Mouse (Mus musculus) CH12.LX (cell line): ENCODE results near the gene Kcnn3. TPM values are rescaled to one million over a fixed set of nuclear protein-coding genes. Genes with fewer than 3 reads are reported as not detected.

ENCODE experiments used
- DNase-seq: peaks from one replicate; pipeline ENCODE4 v3.0.0-alpha.2; 2013; ENCODE audit errors: extremely low read depth
- H3K27ac ChIP-seq: 2 replicates; pipeline ENCODE4 v1.5.1; 2012; ENCODE audit warnings: low read depth, mild to moderate bottlenecking, control low read depth, moderate library complexity; ENCODE audit not compliant: insufficient read depth
- H3K27me3 ChIP-seq: replicated peaks from 2 replicates; pipeline ENCODE3; 2012; ENCODE audit warnings: inconsistent platforms
- H3K36me3 ChIP-seq, 2 experiments: replicated peaks in 1 of 2; 2 replicates each; pipeline versions ENCODE3 to v1.6.1; 2012; ENCODE audit warnings: inconsistent platforms in 1 of 2, low read length in 1 of 2, mild to moderate bottlenecking in 1 of 2, mixed read lengths in 1 of 2, moderate library complexity in 1 of 2; ENCODE audit not compliant: control insufficient read depth in 1 of 2, insufficient read depth in 1 of 2
- H3K4me1 ChIP-seq, 2 experiments: 2 replicates each; pipeline ENCODE4 v1.6.1; 2012; ENCODE audit warnings: inconsistent platforms in 1 of 2, moderate library complexity in 1 of 2; ENCODE audit not compliant: insufficient read depth in 2 of 2, control insufficient read depth in 1 of 2
- H3K4me2 ChIP-seq: 2 replicates; pipeline ENCODE4 v1.6.1; 2012; ENCODE audit warnings: low read depth, mild to moderate bottlenecking, control low read depth; ENCODE audit not compliant: poor library complexity, insufficient read depth, severe bottlenecking
- H3K4me3 ChIP-seq, 3 experiments: fragments of 150-350 bp in 1 of 3; sonication (generic) in 1 of 3; replicated peaks in 1 of 3; 2 replicates each; pipeline versions ENCODE3 to v1.5.1; 2011 to 2012; ENCODE audit warnings: low read depth in 2 of 3, low read length in 2 of 3, mild to moderate bottlenecking in 2 of 3, moderate library complexity in 2 of 3, control low read depth in 1 of 3, improper control_type of control experiment in 1 of 3, inconsistent platforms in 1 of 3, mixed read lengths in 1 of 3; ENCODE audit not compliant: poor library complexity in 1 of 3
- H3K79me2 ChIP-seq: replicated peaks from 2 replicates; pipeline ENCODE4 v1.6.1; 2012; ENCODE audit warnings: mild to moderate bottlenecking, moderate library complexity; ENCODE audit not compliant: control insufficient read depth, poor library complexity, insufficient read depth, severe bottlenecking; ENCODE audit errors: extremely low read depth
- H3K9ac ChIP-seq: 2 replicates; pipeline ENCODE4 v1.6.1; 2012; ENCODE audit warnings: low read depth, mild to moderate bottlenecking, control low read depth, moderate library complexity; ENCODE audit not compliant: insufficient read depth
- H3K9me3 ChIP-seq: replicated peaks from 2 replicates; pipeline ENCODE3; 2012; ENCODE audit warnings: low read length, inconsistent platforms, mixed read lengths
- CTCF ChIP-seq, 2 experiments: IDR thresholded peaks in 1 of 2; conservative IDR thresholded peaks in 1 of 2; 2 replicates each; pipeline ENCODE4 v1.5.1; 2011 to 2012; ENCODE audit warnings: low read depth in 2 of 2, low read length in 2 of 2, improper control_type of control experiment in 1 of 2, inconsistent platforms in 1 of 2, mild to moderate bottlenecking in 1 of 2, moderate library complexity in 1 of 2
- E2F4 ChIP-seq: IDR thresholded peaks from 2 replicates; pipeline ENCODE4 v1.6.1; 2011; ENCODE audit warnings: low read depth, low read length, improper control_type of control experiment; ENCODE audit not compliant: insufficient replicate concordance
- EP300 ChIP-seq: IDR thresholded peaks from 2 replicates; pipeline ENCODE4 v1.6.1; 2011; ENCODE audit warnings: low read length, improper control_type of control experiment
- GABPA ChIP-seq: IDR thresholded peaks from 2 replicates; pipeline ENCODE4 v1.6.1; 2012; ENCODE audit warnings: low read depth, low read length, improper control_type of control experiment, inconsistent platforms; ENCODE audit not compliant: insufficient replicate concordance
- JUN ChIP-seq: IDR thresholded peaks from 2 replicates; pipeline ENCODE4 v1.6.1; 2011; ENCODE audit warnings: low read depth, mild to moderate bottlenecking, low read length, improper control_type of control experiment, moderate library complexity; ENCODE audit not compliant: insufficient read depth
- KAT2A ChIP-seq: IDR thresholded peaks from 2 replicates; pipeline ENCODE4 v1.6.1; 2012; ENCODE audit warnings: low read length, improper control_type of control experiment, inconsistent platforms; ENCODE audit not compliant: insufficient replicate concordance
- MAX ChIP-seq: IDR thresholded peaks from 2 replicates; pipeline ENCODE4 v1.6.1; 2011; ENCODE audit warnings: low read length, improper control_type of control experiment
- MXI1 ChIP-seq: IDR thresholded peaks from 2 replicates; pipeline ENCODE4 v1.6.1; 2011; ENCODE audit warnings: mild to moderate bottlenecking, low read depth, low read length, improper control_type of control experiment
- NELFE ChIP-seq: IDR thresholded peaks from 2 replicates; pipeline ENCODE4 v1.6.1; 2011; ENCODE audit warnings: low read depth, low read length, improper control_type of control experiment
- PAX5 ChIP-seq: IDR thresholded peaks from 2 replicates; pipeline ENCODE4 v1.6.1; 2012; ENCODE audit warnings: low read length, inconsistent platforms, mixed read lengths
- RAD21 ChIP-seq: IDR thresholded peaks from 2 replicates; pipeline ENCODE4 v1.6.1; 2011; ENCODE audit warnings: low read depth, mild to moderate bottlenecking, low read length, improper control_type of control experiment, moderate library complexity
- SIN3A ChIP-seq: IDR thresholded peaks from 2 replicates; pipeline ENCODE4 v1.6.1; 2012; ENCODE audit warnings: low read length, improper control_type of control experiment, inconsistent platforms
- TCF12 ChIP-seq: IDR thresholded peaks from 2 replicates; pipeline ENCODE4 v1.6.1; 2014; ENCODE audit warnings: low read depth, mild to moderate bottlenecking, inconsistent platforms, low read length, improper control_type of control experiment
- ZKSCAN1 ChIP-seq: IDR thresholded peaks from 2 replicates; pipeline ENCODE4 v1.6.1; 2012; ENCODE audit warnings: low read depth, inconsistent platforms, low read length, improper control_type of control experiment, borderline replicate concordance
- dilution Hi-C: fragments of 300-500 bp; cut with MboI; formaldehyde crosslinking; loops from 2 replicates; pipeline ENCODE4 v1.14.3; 2020; ENCODE audit warnings: low sequenced_read_pairs; ENCODE audit not compliant: extremely low pct_unique_long_range_greater_than_20kb, extremely low pct_ligation_motif_present
- in situ Hi-C: fragments of 300-500 bp; cut with MboI; formaldehyde crosslinking; loops from 3 replicates; pipeline ENCODE4 v1.14.3; 2019; ENCODE audit warnings: low sequenced_read_pairs, low pct_ligation_motif_present, low pct_unique_long_range_greater_than_20kb, mixed read lengths
- polyA plus RNA-seq: library from polyadenylated mRNA; unstranded; fragments of >175 nt; gene quantifications from 2 replicates; pipeline ENCODE4 v1.2.1, GENCODE M21; 2012; ENCODE audit warnings: low read depth; ENCODE audit not compliant: insufficient read length
- total RNA-seq, 2 experiments: library from RNA; depleted of rRNA; stranded (reverse); fragments of 300-350 nt in 1 of 2; fragments of >200 nt in 1 of 2; gene quantifications; 2 replicates each; pipeline ENCODE4 v1.2.3; 2012 to 2014

Gene Kcnn3
- total and polyA plus RNA-seq, 3 experiments: 0.06 TPM; not detected in 2

GRCm38 (mm10) chr3:89612048-89612447 is 92.1 kb downstream of the Kcnn3 start:
- Histone ChIP-seq H3K4me3 (no peak overlapping the region), H3K9me3 (no peaks in the 10 kb centered on the region), H3K27me3 (no peaks in the 10 kb centered on the region), H3K4me1 (peaks cover 2 to 26% of the 10 kb centered on the region in 2 experiments; a peak in 2 of 4 replicates), H3K36me3 (no peaks in the 10 kb centered on the region), H3K27ac (no peak overlapping the region), H3K79me2 (no peaks in the 10 kb centered on the region), H3K9ac (no peak overlapping the region), H3K4me2 (no peak overlapping the region)
- in situ Hi-C loops (no loop called here), dilution Hi-C loops (no loop called here)
- DNase-seq: no peak
- no peak for TF ChIP-seq MAX
- no peak for TF ChIP-seq E2F4
- no peak for TF ChIP-seq KAT2A
- TF ChIP-seq CTCF (conservative IDR thresholded peaks at IDR 0.05 in 1 of 2, IDR thresholded peaks at IDR 0.05 in 1 of 2; ENCODE audit: low read depth in 2 of 2, low read length in 2 of 2): peak in 1 of 2 experiments; percentile 35; a peak in 2 of 4 replicates
- TF ChIP-seq TCF12: no peak
- no peak for TF ChIP-seq NELFE
- TF ChIP-seq SIN3A: no peak
- TF ChIP-seq EP300: no peak
- peak; percentile 2 for TF ChIP-seq RAD21
- no peak for TF ChIP-seq GABPA
- TF ChIP-seq PAX5: no peak

- dilution Hi-C loops (no loop called here), in situ Hi-C loops (no loop called here)
- Histone ChIP-seq H3K4me1 (peaks cover 2 to 31% of the 10 kb centered on the region in 2 experiments; a peak in 2 of 4 replicates), H3K9me3 (no peaks in the 10 kb centered on the region), H3K36me3 (no peaks in the 10 kb centered on the region), H3K9ac (no peak overlapping the region), H3K27ac (no peak overlapping the region), H3K79me2 (no peaks in the 10 kb centered on the region), H3K4me2 (no peak overlapping the region), H3K4me3 (no peak overlapping the region), H3K27me3 (no peaks in the 10 kb centered on the region)
- no peak for DNase-seq
- no peak for TF ChIP-seq MXI1
- TF ChIP-seq ZKSCAN1: no peak
- TF ChIP-seq JUN: no peak
Observed at GRCm38 (mm10) chr3:89613526-89614523, 93.9 kb downstream of the Kcnn3 start.
